Mouse (Mus musculus): ENCODE results near the gene Hdac5. TPM values are rescaled to one million over a fixed set of nuclear protein-coding genes. Genes with fewer than 3 reads are reported as not detected.
A peak's percentile ranks its signal among the peaks of the same experiment; 100 is the strongest.

Gene Hdac5
- total RNA-seq, 2 experiments from 2014 or later, result 59.5 to 65.6 TPM

- peak; percentile 97 for DNase-seq
- intact Hi-C loops (cut with DNase I; ENCODE audit: low total_unique reads), result no loop called here
Measured at GRCm38 (mm10) chr11:102218783-102219182, 11.2 kb downstream of the Hdac5 start.

- no peak for DNase-seq
- intact Hi-C loops (cut with DNase I; ENCODE audit: low total_unique reads), result no loop called here
Measured at GRCm38 (mm10) chr11:102217876-102218430, 12.0 kb downstream of the Hdac5 start.

DNA sequence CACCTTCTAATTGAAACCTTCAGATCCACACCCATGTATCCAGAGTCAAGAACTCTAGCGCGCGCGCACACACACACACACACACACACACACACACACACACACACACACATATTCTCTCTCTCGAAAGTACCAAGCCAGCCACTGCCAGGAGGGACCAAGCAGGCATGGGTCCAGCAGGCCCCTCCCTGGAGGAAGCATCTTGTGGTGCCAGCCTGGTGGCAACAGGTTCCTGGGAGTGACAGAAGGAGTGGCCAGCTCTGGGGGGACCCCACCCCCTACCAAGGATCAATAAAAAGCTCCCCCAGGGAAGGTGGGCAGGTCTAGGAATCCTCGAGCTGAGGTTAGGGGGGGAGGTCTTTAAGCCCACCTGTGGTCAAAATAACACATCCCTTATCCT lies 12.6 kb downstream of the Hdac5 start:
- intact Hi-C loops (cut with DNase I; ENCODE audit: low total_unique reads), result no loop called here
- DNase-seq, result no peak

DNA sequence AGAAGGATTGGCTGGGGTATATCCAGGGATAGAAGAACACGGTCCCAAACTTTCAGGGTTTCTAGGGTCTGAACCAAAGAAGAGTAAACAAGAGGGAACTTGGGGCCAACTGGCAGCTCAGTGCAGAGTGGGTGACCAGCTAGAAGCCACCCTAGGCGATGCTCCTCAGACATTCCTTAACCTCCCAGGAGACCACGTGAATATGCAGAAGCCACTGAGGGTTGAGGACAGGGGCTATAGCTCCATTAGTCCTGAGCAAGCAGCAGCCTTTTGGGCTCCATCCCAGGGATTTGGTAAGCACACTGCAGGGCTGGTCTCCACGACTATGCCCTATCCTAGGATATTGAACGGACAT lies 13.1 kb downstream of the Hdac5 start:
- no peak for DNase-seq
- intact Hi-C loops (cut with DNase I; ENCODE audit: low total_unique reads), result no loop called here

- DNase-seq, result peak; percentile 65
- intact Hi-C loops (cut with DNase I; ENCODE audit: low total_unique reads), result no loop called here
Measured at GRCm38 (mm10) chr11:102216056-102216885, 13.7 kb downstream of the Hdac5 start.

- DNase-seq, result no peak
- intact Hi-C loops (cut with DNase I; ENCODE audit: low total_unique reads), result no loop called here
Measured at GRCm38 (mm10) chr11:102215511-102215910, 14.5 kb downstream of the Hdac5 start.

DNA sequence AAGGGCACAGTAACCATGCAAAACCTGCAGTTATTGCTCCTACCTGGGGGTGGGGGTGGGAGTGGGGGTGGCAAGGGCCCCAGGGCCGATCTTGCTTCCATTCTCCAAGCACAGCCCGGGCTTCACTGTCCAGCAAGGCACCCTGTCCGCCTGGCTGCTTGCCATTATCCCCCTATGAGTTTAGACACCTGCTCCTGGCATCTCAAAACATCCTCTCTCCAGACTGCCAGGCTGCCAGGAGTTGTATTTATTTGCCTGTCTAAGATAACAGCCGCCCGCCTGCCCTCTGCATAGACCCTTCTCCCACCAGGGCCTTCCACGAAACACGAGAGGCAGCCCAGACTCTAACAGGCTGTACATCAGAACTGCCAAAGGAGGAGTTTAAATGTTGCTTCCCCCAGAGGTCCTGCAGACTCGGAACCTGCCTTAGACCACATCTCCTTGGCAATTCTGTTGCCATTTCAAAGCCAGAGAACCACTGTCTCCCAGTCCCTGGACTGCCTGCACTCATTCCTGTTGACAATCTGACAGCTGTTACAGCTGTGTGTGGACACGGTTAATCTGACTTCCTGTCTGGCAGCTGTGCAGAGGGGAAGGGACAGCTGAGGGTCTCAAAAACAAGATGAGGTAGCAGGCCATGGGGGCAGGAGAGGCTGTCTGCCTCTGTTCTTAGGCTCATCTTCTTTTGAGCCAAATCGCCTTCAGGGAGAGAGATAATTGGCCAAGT lies 15.4 kb downstream of the Hdac5 start:
- intact Hi-C loops (cut with DNase I; ENCODE audit: low total_unique reads), result no loop called here
- DNase-seq, result no peak

DNA sequence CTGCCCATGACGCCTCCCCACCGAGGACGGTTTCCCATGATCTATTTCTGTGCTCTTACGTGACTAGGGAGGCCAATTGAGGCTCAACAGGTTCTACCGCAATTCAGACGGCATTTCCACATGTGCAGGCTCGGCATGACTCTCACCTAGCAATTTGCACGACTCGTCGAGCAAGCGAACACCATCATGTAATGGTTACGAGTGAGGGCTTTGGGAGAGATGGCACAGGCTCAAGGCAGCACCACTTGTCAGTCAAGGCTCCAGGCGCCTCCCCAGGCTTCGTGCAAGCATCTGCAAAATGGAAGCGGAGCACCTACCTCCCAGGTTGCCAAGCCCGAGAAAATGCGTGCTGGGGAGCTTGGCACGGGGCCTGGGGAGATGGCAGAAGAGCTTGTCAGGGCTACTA lies 18.0 kb downstream of the Hdac5 start:
- DNase-seq, result peak; percentile 72
- intact Hi-C loops (cut with DNase I; ENCODE audit: low total_unique reads), result no loop called here

DNA sequence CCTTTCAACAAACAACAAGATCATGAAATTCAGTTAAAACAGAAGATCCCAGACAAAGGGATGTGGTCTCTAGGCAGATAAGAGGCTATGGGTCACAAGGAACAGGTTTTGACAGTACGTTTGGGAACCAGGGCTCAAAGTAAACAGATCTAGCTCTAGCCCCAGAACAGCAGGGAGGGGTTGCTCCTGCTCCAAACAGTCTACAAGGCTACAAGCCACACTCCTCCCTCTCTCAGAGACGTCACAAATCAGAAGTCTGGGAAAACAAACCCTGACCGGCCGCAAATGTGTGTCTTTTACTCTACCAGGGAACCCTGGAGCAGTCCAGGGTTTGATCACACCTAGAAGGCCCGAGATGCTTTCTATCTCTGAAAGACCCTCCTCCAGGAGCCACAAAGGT lies 19.0 kb downstream of the Hdac5 start:
- intact Hi-C loops (cut with DNase I; ENCODE audit: low total_unique reads), result no loop called here
- DNase-seq, result no peak

GRCm38 (mm10) chr11:102210185-102210584 lies 19.8 kb downstream of the Hdac5 start:
- DNase-seq, result no peak
- intact Hi-C loops (cut with DNase I; ENCODE audit: low total_unique reads), result no loop called here

DNA sequence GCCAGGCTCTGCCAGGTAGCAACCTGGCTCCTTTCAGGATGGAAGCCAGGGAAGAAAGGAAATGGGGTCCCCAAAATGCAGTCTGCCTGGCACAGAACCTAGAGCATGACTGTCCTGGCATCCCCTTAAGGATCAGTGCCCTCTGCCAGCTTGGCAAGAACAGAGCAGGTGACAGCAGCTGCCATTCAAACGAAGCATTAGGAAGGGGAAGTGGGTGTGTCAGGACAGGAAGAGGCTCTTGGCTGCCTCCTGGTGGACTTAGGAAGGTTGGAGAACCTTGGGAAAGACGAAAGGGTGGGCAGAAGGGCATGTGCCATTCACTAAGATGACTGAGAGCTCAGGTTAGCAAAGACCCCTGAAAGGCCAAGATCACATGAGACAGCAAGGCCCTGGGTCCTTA lies 20.2 kb downstream of the Hdac5 start:
- no peak for DNase-seq
- intact Hi-C loops (cut with DNase I; ENCODE audit: low total_unique reads), result loop anchor here (10.0 kb wide), 1 partner anchor 55 kb away; the partner anchor contains the start of gene Asb16

GRCm38 (mm10) chr11:102208846-102209245 lies 21.1 kb downstream of the Hdac5 start:
- intact Hi-C loops (cut with DNase I; ENCODE audit: low total_unique reads), result loop anchor here (10.0 kb wide), 1 partner anchor 56 kb away; the partner anchor contains the start of gene Asb16
- DNase-seq, result no peak

- intact Hi-C loops (cut with DNase I; ENCODE audit: low total_unique reads), result loop anchor here (10.0 kb wide), 1 partner anchor 57 kb away; the partner anchor contains the start of gene Asb16
- DNase-seq, result no peak
Measured at GRCm38 (mm10) chr11:102207825-102208777, 21.9 kb downstream of the Hdac5 start.

GRCm38 (mm10) chr11:102206481-102206880 lies 23.5 kb downstream of the Hdac5 start:
- intact Hi-C loops (cut with DNase I; ENCODE audit: low total_unique reads), result loop anchor here (10.0 kb wide), 1 partner anchor 58 kb away; the partner anchor contains the start of gene Asb16
- DNase-seq, result no peak

- intact Hi-C loops (cut with DNase I; ENCODE audit: low total_unique reads), result loop anchor here (10.0 kb wide), 1 partner anchor 63 kb away; the partner anchor contains the start of gene Asb16
- no peak for DNase-seq
Measured at GRCm38 (mm10) chr11:102201408-102201821, 28.6 kb downstream of the Hdac5 start.

- intact Hi-C loops (cut with DNase I; ENCODE audit: low total_unique reads), result loop anchor here (10.0 kb wide), 1 partner anchor 65 kb away; the partner anchor contains the start of gene Asb16
- DNase-seq, result no peak
Measured at GRCm38 (mm10) chr11:102199856-102200255, 30.1 kb downstream of the Hdac5 start.

GRCm38 (mm10) chr11:102198245-102198644 lies 31.7 kb downstream of the Hdac5 start:
- DNase-seq, result no peak
- intact Hi-C loops (cut with DNase I; ENCODE audit: low total_unique reads), result no loop called here

GRCm38 (mm10) chr11:102196018-102196797 lies 33.8 kb downstream of the Hdac5 start:
- intact Hi-C loops (cut with DNase I; ENCODE audit: low total_unique reads), result no loop called here

More at GRCm38 (mm10) chr11:102196018-102196797, 33.8 kb downstream of the Hdac5 start:
- no peak for DNase-seq

Measured in gastrocnemius, postnatal 14 days (tissue).